Mouse (Mus musculus): ENCODE measurements at regions not wholly inside any gene's neighbourhood (a gene's known extent, or its start where the extent isn't known, plus 50 kb on each side); places are given as distances from the start of the nearest gene placed in this dataset.

GRCm38 (mm10) chr15:49335523-49336040, 4549.1 kb upstream of the Gm7489 start:
- Histone ChIP-seq H3K4me3 (no peak overlapping the region), H3K27me3 (replicated peaks; ENCODE audit: low read depth, poor library complexity, severe bottlenecking) (no peaks in the 10 kb centered on the region), H3K36me3 (replicated peaks) (no peaks in the 10 kb centered on the region), H3K27ac (replicated peaks) (no peak overlapping the region), H3K9me3 (no peaks in the 10 kb centered on the region), H3K4me1 (no peaks in the 10 kb centered on the region)
- 82% methylated on average over 2 of the region's 2 CpGs for WGBS
- DNase-seq (ENCODE audit: low spot score), result no peak

GRCm38 (mm10) chr15:49347029-49347428, 4537.7 kb upstream of the Gm7489 start:
- Histone ChIP-seq H3K27ac (replicated peaks) (no peak overlapping the region), H3K36me3 (replicated peaks) (no peaks in the 10 kb centered on the region), H3K9me3 (no peaks in the 10 kb centered on the region), H3K4me1 (no peaks in the 10 kb centered on the region), H3K4me3 (no peak overlapping the region), H3K27me3 (replicated peaks; ENCODE audit: low read depth, poor library complexity, severe bottlenecking) (no peaks in the 10 kb centered on the region)
- DNase-seq (ENCODE audit: low spot score), result no peak
- WGBS, result 94% methylated on average over 1 of the region's 1 CpGs

- H3K27ac ChIP-seq (replicated peaks), result no peak overlapping the region
- DNase-seq (ENCODE audit: low spot score), result no peak
- H3K9me3 ChIP-seq, result no peaks in the 10 kb centered on the region
- H3K27me3 ChIP-seq (replicated peaks; ENCODE audit: low read depth, poor library complexity, severe bottlenecking), result no peaks in the 10 kb centered on the region
- H3K4me1 ChIP-seq, result 0 out of 2 replicates have a peak, but pooled peaks cover 3% of the 10 kb centered on the region
- H3K4me3 ChIP-seq, result no peak overlapping the region
- no peaks in the 10 kb centered on the region for H3K36me3 ChIP-seq (replicated peaks)
- 66% methylated on average over 2 of the region's 2 CpGs for WGBS
Observed at GRCm38 (mm10) chr15:49356107-49356506, 4528.6 kb upstream of the Gm7489 start.

GRCm38 (mm10) chr15:49395966-49396365, 4488.7 kb upstream of the Gm7489 start:
- Histone ChIP-seq H3K4me3 (no peak overlapping the region), H3K4me1 (no peaks in the 10 kb centered on the region), H3K36me3 (replicated peaks) (no peaks in the 10 kb centered on the region), H3K27me3 (replicated peaks; ENCODE audit: low read depth, poor library complexity, severe bottlenecking) (no peaks in the 10 kb centered on the region), H3K27ac (replicated peaks) (no peak overlapping the region), H3K9me3 (no peaks in the 10 kb centered on the region)
- no peak for DNase-seq (ENCODE audit: low spot score)
- 58% methylated on average over 1 of the region's 1 CpGs for WGBS

GRCm38 (mm10) chr15:49413665-49414064, 4471.0 kb upstream of the Gm7489 start:
- H3K36me3 ChIP-seq (replicated peaks), result no peaks in the 10 kb centered on the region
- no peak overlapping the region for H3K4me3 ChIP-seq
- H3K4me1 ChIP-seq, result no peaks in the 10 kb centered on the region
- DNase-seq (ENCODE audit: low spot score), result no peak
- H3K9me3 ChIP-seq, result no peaks in the 10 kb centered on the region
- no peaks in the 10 kb centered on the region for H3K27me3 ChIP-seq (replicated peaks; ENCODE audit: low read depth, poor library complexity, severe bottlenecking)
- no peak overlapping the region for H3K27ac ChIP-seq (replicated peaks)

GRCm38 (mm10) chr15:49451310-49451709, 4433.4 kb upstream of the Gm7489 start:
- H3K27ac ChIP-seq (replicated peaks), result no peak overlapping the region
- H3K4me1 ChIP-seq, result no peaks in the 10 kb centered on the region
- H3K36me3 ChIP-seq (replicated peaks), result no peaks in the 10 kb centered on the region
- no peaks in the 10 kb centered on the region for H3K9me3 ChIP-seq
- H3K4me3 ChIP-seq, result no peak overlapping the region
- DNase-seq (ENCODE audit: low spot score), result no peak
- no peaks in the 10 kb centered on the region for H3K27me3 ChIP-seq (replicated peaks; ENCODE audit: low read depth, poor library complexity, severe bottlenecking)

GRCm38 (mm10) chr15:49484582-49484981, 4400.1 kb upstream of the Gm7489 start:
- Histone ChIP-seq H3K4me3 (no peak overlapping the region), H3K27ac (replicated peaks) (no peak overlapping the region), H3K4me1 (no peaks in the 10 kb centered on the region), H3K9me3 (no peaks in the 10 kb centered on the region), H3K36me3 (replicated peaks) (no peaks in the 10 kb centered on the region), H3K27me3 (replicated peaks; ENCODE audit: low read depth, poor library complexity, severe bottlenecking) (no peaks in the 10 kb centered on the region)
- no peak for DNase-seq (ENCODE audit: low spot score)

- 50% methylated on average over 2 of the region's 2 CpGs for WGBS
- H3K36me3 ChIP-seq (replicated peaks), result no peaks in the 10 kb centered on the region
Observed at GRCm38 (mm10) chr15:49492836-49493235, 4391.9 kb upstream of the Gm7489 start.

GRCm38 (mm10) chr15:49501821-49502220, 4382.9 kb upstream of the Gm7489 start:
- H3K27me3 ChIP-seq (replicated peaks; ENCODE audit: low read depth, poor library complexity, severe bottlenecking), result no peaks in the 10 kb centered on the region
- no peaks in the 10 kb centered on the region for H3K9me3 ChIP-seq
- DNase-seq (ENCODE audit: low spot score), result no peak
- no peak overlapping the region for H3K4me3 ChIP-seq
- H3K4me1 ChIP-seq, result no peaks in the 10 kb centered on the region
- H3K27ac ChIP-seq (replicated peaks), result no peak overlapping the region
- H3K36me3 ChIP-seq (replicated peaks), result no peaks in the 10 kb centered on the region

More at GRCm38 (mm10) chr15:49492836-49493235, 4391.9 kb upstream of the Gm7489 start:
- Histone ChIP-seq H3K9me3 (no peaks in the 10 kb centered on the region), H3K4me3 (no peak overlapping the region), H3K4me1 (no peaks in the 10 kb centered on the region), H3K27me3 (replicated peaks; ENCODE audit: low read depth, poor library complexity, severe bottlenecking) (no peaks in the 10 kb centered on the region), H3K27ac (replicated peaks) (no peak overlapping the region)
- DNase-seq (ENCODE audit: low spot score), result peak; percentile 29
